Mouse (Mus musculus): Measurements from ENCODE around the gene Wdr37. TPM values are rescaled to one million over a fixed set of nuclear protein-coding genes. Genes with fewer than 3 reads are reported as not detected.
A peak's percentile ranks its signal among the peaks of the same experiment; 100 is the strongest.

Wdr37 gene
- polyA plus RNA-seq, 1 experiment from 2014 or later, result 7.2 TPM

DNA sequence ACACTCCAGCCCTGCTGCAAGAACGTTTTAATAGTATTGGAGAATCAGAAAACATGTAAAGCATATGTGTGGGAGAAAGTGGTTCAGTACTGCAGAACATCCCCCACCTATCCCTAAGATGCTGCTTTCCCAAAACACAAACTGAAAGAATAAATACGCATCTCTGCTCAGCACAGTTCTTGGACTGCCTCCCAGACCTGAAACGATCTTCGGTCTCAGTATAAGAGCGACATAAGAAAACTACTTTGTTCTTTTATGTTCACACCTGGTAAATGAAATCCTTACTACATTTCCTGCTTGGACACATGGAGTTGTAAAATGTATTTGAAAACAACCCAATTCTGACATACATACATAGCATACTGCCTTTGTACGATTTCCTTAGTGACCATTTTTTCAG is 71.1 kb downstream of the Wdr37 start:
- Histone ChIP-seq H3K9ac (no peak overlapping the region), H3K4me3 (replicated peaks) (no peak overlapping the region), H3K27ac (replicated peaks) (no peak overlapping the region), H3K4me2 (no peak overlapping the region), H3K4me1 (replicated peaks) (no peaks in the 10 kb centered on the region), H3K27me3 (no peaks in the 10 kb centered on the region), H3K9me3 (replicated peaks) (no peaks in the 10 kb centered on the region), H3K36me3 (replicated peaks) (peaks cover 15% of the 10 kb centered on the region)
- WGBS (ENCODE audit: insufficient replicate concordance), result 71% methylated on average over 6 of the region's 6 CpGs
- ATAC-seq (ENCODE audit: insufficient read depth), result no peak

GRCm38 (mm10) chr13:8793217-8793616 is 78.5 kb downstream of the Wdr37 start:
- ATAC-seq (ENCODE audit: insufficient read depth), result no peak

DNA sequence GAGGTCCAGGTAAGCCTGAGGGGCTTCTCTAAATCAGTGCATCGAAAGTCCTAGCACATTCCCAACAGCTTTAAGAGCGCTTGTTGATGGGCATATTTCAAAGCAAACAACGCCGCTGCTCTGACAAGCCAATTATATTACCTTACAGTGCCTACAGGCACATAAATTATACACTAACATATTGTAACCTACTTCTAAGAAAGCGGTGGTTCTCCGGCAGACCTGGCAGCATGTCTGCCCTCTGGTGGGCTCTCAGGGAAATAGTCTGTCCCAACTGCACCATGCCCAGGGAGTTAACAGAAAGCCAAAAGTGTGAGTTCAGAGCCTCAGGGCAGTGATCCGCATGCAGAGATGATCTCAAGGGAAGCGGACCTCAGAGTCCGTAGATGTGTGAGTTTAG is 86.5 kb downstream of the Wdr37 start:
- H3K27me3 ChIP-seq, result no peaks in the 10 kb centered on the region
- H3K4me2 ChIP-seq, result no peak overlapping the region
- no peaks in the 10 kb centered on the region for H3K9me3 ChIP-seq (replicated peaks)
- 35% methylated on average over 9 of the region's 9 CpGs for WGBS (ENCODE audit: insufficient replicate concordance)
- H3K27ac ChIP-seq (replicated peaks), result no peak overlapping the region
- no peaks in the 10 kb centered on the region for H3K4me1 ChIP-seq (replicated peaks)
- H3K36me3 ChIP-seq (replicated peaks), result no peaks in the 10 kb centered on the region
- no peak overlapping the region for H3K4me3 ChIP-seq (replicated peaks)
- ATAC-seq (ENCODE audit: insufficient read depth), result no peak
- H3K9ac ChIP-seq, result no peak overlapping the region

More at GRCm38 (mm10) chr13:8793217-8793616, 78.5 kb downstream of the Wdr37 start:
- H3K9ac ChIP-seq, result no peak overlapping the region
- H3K9me3 ChIP-seq (replicated peaks), result no peaks in the 10 kb centered on the region
- H3K4me3 ChIP-seq (replicated peaks), result no peak overlapping the region
- no peak overlapping the region for H3K27ac ChIP-seq (replicated peaks)
- no peaks in the 10 kb centered on the region for H3K36me3 ChIP-seq (replicated peaks)
- 64% methylated on average over 8 of the region's 8 CpGs for WGBS (ENCODE audit: insufficient replicate concordance)
- H3K4me1 ChIP-seq (replicated peaks), result no peaks in the 10 kb centered on the region
- H3K27me3 ChIP-seq, result no peaks in the 10 kb centered on the region
- no peak overlapping the region for H3K4me2 ChIP-seq

GRCm38 (mm10) chr13:8784308-8785061 is 87.2 kb downstream of the Wdr37 start:
- Histone ChIP-seq H3K4me3 (replicated peaks) (no peak overlapping the region), H3K27me3 (no peaks in the 10 kb centered on the region), H3K27ac (replicated peaks) (no peak overlapping the region), H3K36me3 (replicated peaks) (no peaks in the 10 kb centered on the region), H3K9ac (no peak overlapping the region), H3K4me1 (replicated peaks) (no peaks in the 10 kb centered on the region), H3K9me3 (replicated peaks) (no peaks in the 10 kb centered on the region), H3K4me2 (no peak overlapping the region)
- WGBS (ENCODE audit: insufficient replicate concordance), result 46% methylated on average over 14 of the region's 14 CpGs
- no peak for ATAC-seq (ENCODE audit: insufficient read depth)

GRCm38 (mm10) chr13:8783686-8784307 is 87.9 kb downstream of the Wdr37 start:
- 57% methylated on average over 10 of the region's 10 CpGs for WGBS (ENCODE audit: insufficient replicate concordance)
- H3K27me3 ChIP-seq, result no peaks in the 10 kb centered on the region

DNA sequence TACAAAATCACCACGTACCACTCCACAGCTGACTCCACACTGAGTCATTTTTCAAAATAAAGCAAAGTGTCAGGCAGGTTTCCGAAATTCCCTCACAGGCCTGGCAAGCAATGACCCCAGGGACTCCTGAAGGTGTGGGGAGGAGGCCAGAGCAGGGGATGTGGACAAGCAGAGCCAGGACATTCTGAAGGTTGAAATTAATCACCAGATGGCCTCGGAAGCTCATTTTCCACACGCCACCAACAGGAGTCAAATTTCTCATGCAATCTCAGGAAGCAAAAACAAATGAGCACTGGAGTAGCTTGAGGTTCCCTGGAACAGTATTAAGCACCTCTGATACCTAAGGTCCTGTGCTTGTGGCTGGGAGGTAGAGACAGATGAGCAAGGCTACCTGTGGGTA is 89.1 kb downstream of the Wdr37 start:
- WGBS (ENCODE audit: insufficient replicate concordance), result 51% methylated on average over 4 of the region's 4 CpGs
- H3K9me3 ChIP-seq (replicated peaks), result no peaks in the 10 kb centered on the region
- H3K4me2 ChIP-seq, result no peak overlapping the region
- no peaks in the 10 kb centered on the region for H3K4me1 ChIP-seq (replicated peaks)
- no peaks in the 10 kb centered on the region for H3K27me3 ChIP-seq
- no peak for ATAC-seq (ENCODE audit: insufficient read depth)
- H3K9ac ChIP-seq, result no peak overlapping the region
- no peak overlapping the region for H3K27ac ChIP-seq (replicated peaks)
- H3K4me3 ChIP-seq (replicated peaks), result no peak overlapping the region
- no peaks in the 10 kb centered on the region for H3K36me3 ChIP-seq (replicated peaks)

More at GRCm38 (mm10) chr13:8783686-8784307, 87.9 kb downstream of the Wdr37 start:
- no peaks in the 10 kb centered on the region for H3K4me1 ChIP-seq (replicated peaks)
- no peak overlapping the region for H3K27ac ChIP-seq (replicated peaks)
- H3K9me3 ChIP-seq (replicated peaks), result no peaks in the 10 kb centered on the region
- no peak overlapping the region for H3K9ac ChIP-seq
- no peak for ATAC-seq (ENCODE audit: insufficient read depth)
- no peak overlapping the region for H3K4me2 ChIP-seq
- no peak overlapping the region for H3K4me3 ChIP-seq (replicated peaks)
- H3K36me3 ChIP-seq (replicated peaks), result no peaks in the 10 kb centered on the region

DNA sequence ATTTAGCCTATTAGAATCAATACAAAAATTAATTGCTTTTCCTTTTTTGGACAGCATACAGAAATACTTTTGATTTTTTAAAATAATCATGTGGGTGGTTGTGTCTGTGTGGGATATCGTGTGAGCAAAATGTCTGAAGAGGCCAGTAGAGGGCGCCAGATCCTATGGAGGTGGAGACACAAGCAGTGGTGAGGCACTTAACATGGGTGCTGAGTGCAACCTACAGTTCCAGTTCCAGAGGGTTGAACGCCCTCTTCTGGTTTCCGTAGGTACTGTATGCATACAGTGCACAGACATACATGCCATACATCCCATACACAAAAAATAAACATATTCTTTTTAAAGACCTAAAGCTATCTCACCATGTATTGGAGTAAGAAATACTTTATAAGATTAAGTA is 91.3 kb downstream of the Wdr37 start:
- 26% methylated on average over 4 of the region's 4 CpGs for WGBS (ENCODE audit: insufficient replicate concordance)

GRCm38 (mm10) chr13:8770616-8771015 is 101.1 kb downstream of the Wdr37 start:
- Histone ChIP-seq H3K4me2 (no peak overlapping the region), H3K9me3 (replicated peaks) (no peaks in the 10 kb centered on the region), H3K9ac (no peak overlapping the region), H3K27me3 (no peaks in the 10 kb centered on the region), H3K36me3 (replicated peaks) (no peaks in the 10 kb centered on the region), H3K4me1 (replicated peaks) (no peaks in the 10 kb centered on the region), H3K27ac (replicated peaks) (no peak overlapping the region), H3K4me3 (replicated peaks) (no peak overlapping the region)
- WGBS (ENCODE audit: insufficient replicate concordance), result 64% methylated on average over 4 of the region's 4 CpGs
- no peak for ATAC-seq (ENCODE audit: insufficient read depth)

More for the DNA sequence above, 91.3 kb downstream of the Wdr37 start:
- H3K4me2 ChIP-seq, result no peak overlapping the region
- no peaks in the 10 kb centered on the region for H3K4me1 ChIP-seq (replicated peaks)
- no peak overlapping the region for H3K27ac ChIP-seq (replicated peaks)
- H3K27me3 ChIP-seq, result no peaks in the 10 kb centered on the region
- no peaks in the 10 kb centered on the region for H3K9me3 ChIP-seq (replicated peaks)
- H3K36me3 ChIP-seq (replicated peaks), result no peaks in the 10 kb centered on the region
- H3K9ac ChIP-seq, result no peak overlapping the region
- no peak overlapping the region for H3K4me3 ChIP-seq (replicated peaks)
- 0 out of 2 replicates have a peak, but pooled peaks have one; percentile 52 for ATAC-seq (ENCODE audit: insufficient read depth)

DNA sequence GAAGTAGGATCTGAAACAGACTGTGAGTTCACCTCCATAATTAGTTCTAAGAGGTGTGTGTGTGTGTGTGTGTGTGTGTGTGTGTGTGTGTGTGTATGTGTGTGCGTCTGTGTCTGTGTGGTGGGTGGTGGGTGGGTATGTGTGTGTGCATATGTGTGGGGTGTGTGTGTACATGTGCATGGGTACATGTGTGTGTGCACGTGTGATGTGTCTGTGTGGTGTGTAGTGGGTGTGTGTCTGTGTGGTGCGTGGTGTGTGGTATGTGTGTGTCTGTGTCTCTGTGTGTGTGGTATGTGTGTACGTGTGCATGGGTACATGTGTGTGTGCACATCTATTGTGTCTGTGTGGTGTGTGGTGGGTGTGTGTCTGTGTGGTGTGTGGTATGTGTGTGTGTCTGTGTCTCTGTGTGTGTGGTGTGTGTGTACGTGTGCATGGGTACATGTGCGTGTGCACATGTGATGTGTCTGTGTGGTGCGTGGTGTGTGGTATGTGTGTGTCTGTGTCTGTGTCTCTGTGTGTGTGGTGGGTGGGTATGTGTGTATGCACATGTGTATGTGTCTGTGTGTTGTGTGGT is 102.0 kb downstream of the Wdr37 start:
- Histone ChIP-seq H3K4me1 (replicated peaks) (no peaks in the 10 kb centered on the region), H3K9ac (no peak overlapping the region), H3K4me3 (replicated peaks) (no peak overlapping the region), H3K27ac (replicated peaks) (no peak overlapping the region), H3K9me3 (replicated peaks) (no peaks in the 10 kb centered on the region), H3K27me3 (no peaks in the 10 kb centered on the region), H3K4me2 (no peak overlapping the region), H3K36me3 (replicated peaks) (no peaks in the 10 kb centered on the region)
- 79% methylated on average over 7 of the region's 7 CpGs for WGBS (ENCODE audit: insufficient replicate concordance)
- no peak for ATAC-seq (ENCODE audit: insufficient read depth)

GRCm38 (mm10) chr13:8760940-8761339 is 110.8 kb downstream of the Wdr37 start:
- Histone ChIP-seq H3K4me1 (replicated peaks) (no peaks in the 10 kb centered on the region), H3K9me3 (replicated peaks) (no peaks in the 10 kb centered on the region), H3K9ac (no peak overlapping the region), H3K4me2 (no peak overlapping the region), H3K36me3 (replicated peaks) (no peaks in the 10 kb centered on the region), H3K27me3 (no peaks in the 10 kb centered on the region), H3K4me3 (replicated peaks) (no peak overlapping the region), H3K27ac (replicated peaks) (no peak overlapping the region)
- 9% methylated on average over 8 of the region's 8 CpGs for WGBS (ENCODE audit: insufficient replicate concordance)
- ATAC-seq (ENCODE audit: insufficient read depth), result no peak

All from liver, embryonic 15.5 days (tissue).